Mouse (Mus musculus): ENCODE results near the gene Elmod3. TPM values are rescaled to one million over a fixed set of nuclear protein-coding genes. Genes with fewer than 3 reads are reported as not detected.
"Not testable (repeated sequence)": the region's sequence is repeated elsewhere in the genome, so short reads cannot be mapped to it uniquely, and the experiment has no call there.

The Elmod3 gene
- total RNA-seq, 2 experiments from 2014 or later = 6.1 to 6.8 TPM

DNA sequence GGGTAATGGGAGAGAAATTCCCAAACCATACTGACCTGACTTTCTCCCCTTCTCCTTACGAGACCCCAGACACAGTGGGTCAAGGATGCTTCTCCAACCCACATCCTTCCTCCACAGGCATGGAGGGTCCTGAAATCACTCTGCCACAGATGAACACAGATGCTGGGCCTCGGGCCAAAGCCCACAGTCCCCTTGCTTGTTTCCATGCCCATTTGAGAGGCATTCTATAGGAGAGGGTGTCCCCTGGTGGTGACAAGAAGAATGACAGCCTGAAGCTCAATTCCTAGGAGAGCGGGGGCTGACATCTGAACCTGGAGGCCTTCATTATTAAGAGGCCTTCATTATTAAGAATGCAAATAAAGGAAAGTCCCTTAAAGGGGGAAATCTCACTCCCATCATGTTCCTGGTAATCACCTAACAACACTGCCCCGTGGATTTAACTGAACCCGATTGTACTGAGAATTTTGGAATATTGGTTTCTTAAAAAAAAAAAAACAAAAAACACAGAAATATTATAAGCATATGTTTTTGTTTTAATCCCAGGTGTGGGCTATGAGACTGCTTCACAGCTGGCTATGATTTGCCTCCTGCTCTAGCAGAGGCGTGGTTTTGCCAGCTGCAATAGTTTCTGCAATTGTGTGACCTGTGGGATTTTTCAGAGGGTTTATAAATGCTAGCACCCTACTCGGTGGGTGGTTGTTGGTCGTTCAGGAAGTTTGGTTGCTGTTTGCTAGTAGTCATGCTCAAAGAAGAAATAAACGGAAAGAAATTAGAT is 64.0 kb downstream of the Elmod3 start:
- DNase-seq = peak; percentile 71

DNA sequence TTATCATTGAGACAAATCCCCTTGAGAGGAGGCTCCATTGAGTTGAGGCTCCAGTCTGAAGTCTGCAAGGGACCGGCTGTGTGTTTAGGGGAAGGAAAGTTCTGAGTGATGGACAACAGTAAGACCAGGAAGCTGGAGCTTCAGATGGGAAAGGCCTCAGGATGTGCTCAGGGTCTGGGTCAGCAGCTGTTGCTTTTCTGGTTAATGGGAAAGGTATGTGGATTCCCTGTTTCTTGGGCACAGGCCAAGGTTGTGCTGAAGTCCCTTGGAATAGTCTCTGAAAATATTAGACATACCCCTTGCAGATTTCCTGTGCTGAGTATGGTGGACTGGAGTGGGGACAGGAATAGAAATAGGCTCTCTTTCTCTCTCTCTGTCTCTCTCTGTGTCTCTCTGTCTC is 64.7 kb downstream of the Elmod3 start:
- DNase-seq = not testable (repeated sequence)

DNA sequence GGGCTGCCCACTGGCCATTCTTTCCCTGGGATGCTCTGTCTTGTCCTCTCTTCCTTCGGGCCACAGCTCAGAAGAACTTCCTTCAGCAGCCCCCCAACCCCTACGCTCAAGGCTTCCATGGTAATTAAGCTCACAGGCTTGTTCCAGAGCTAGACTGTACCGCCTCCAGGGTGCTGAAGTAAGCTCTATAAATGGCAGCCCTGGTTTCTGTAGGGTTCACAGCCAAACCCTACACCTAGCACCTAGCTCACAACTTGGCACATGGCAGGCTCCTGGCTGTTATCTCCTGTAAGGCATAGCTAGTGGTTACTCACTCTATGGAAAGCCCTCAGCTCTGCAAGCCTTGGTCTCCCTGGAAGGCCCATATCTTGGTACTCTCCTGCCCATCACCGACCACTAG is 65.6 kb downstream of the Elmod3 start:
- no peak for DNase-seq

DNA sequence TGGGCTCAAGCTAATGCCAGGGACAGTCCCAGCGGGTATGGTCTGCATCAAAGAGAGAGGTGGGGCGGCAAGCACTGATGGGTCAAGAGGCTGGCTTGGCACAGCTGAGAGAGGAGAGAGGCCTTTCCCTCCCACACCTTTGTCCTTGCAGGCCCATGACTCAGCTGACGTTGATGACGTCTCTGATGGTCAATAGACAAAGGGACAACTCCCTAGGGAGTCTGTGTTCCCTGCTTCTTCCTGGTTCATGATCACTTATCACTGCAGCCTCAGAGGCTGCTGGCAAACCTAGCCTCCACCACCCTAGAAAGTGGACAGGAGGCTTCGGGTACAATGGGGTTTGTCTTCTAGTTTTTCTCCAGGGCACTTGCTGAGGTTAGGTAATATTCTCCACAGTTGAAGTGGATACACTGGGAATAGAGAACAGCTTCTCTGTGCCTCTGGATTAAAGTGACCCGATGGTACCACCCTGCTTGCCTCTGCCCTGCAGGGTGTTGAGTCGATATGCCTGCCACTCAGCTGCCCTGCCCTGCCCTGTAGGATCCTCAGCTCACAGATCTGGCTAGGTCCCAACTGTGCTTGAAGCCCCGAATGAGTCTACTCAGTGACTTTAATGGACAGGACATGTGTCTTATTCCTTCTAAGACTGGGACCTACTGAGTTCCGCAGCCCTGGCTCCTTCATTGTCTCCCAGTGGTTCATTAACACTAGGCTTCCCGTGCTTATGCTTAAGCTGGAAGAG is 69.6 kb downstream of the Elmod3 start:
- DNase-seq = no peak

DNA sequence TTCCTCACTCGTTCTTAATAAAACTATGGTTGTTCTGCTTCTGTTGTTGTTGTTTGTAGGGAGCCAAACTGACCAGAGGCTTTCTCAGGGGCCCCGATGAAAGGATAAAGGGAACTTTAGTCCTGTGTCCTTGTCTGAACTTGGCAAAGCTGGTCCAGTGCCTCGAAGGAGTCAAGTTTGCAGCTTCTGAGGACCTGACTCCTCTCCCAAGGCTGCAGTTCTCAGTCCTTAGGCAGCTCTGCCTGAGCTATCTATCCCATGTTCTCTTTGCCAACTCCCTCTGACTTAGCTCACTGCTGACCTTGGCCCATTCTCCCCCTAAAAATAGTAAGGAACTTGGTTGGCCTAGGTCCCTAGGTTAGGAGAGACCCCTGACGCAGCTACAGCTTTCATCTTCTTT is 71.1 kb downstream of the Elmod3 start:
- no peak for DNase-seq

DNA sequence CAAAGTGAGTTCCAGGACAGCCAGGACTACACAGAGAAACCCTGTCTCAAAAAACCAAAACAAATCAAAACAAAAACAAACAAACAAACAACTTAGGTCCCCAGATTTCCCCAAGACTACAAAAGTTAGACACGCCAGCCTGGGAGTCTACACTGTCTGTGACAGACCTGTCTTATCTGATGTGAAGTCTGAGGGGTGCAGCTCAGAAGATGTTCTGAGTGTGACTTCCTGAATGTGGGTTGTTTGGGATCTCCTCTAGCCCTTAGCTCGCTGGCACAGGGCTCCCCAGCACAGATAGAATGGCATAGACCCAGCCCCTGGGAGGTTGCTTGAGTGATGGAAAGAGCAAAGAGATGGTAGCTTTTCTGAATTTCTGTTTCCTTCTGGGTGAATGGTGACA is 74.1 kb downstream of the Elmod3 start:
- DNase-seq = no peak

DNA sequence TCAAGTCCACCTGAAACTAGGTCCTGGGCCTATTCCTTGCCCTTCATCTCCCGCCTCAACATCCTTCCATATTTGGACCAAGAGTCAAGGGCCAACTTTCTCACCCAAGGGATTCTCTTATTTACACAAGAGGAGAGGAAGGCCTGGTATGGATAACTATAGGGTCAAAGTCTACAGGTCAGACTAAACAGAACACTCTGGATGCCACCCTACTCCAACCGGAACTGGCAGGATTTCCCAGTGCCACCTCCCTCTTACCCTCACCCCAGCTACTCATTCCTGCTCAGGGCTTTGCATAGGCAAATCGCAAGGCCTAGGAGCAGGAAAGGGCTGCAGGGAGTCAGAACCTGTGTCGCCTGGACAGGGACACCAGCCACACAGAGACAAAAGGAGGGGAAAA is 75.0 kb downstream of the Elmod3 start:
- no peak for DNase-seq

DNA sequence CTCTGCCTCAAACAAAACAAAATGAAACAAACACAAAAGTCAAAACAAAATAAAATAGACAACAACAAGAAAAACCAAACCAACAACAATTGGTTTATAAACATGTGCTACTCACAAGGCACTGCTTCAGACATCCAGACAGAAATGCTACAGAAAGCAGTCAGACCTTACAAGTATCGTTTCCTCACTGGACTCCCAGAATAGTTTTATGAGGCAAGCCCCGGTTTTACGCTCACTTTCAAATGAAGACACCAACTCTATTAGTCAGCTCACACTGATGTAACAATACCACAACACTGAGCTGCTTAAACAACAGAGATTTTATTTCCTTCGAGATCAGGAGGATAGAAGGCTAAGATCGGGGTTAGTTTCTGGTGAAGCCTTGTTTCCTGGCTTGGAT is 75.9 kb downstream of the Elmod3 start:
- DNase-seq = no peak

DNA sequence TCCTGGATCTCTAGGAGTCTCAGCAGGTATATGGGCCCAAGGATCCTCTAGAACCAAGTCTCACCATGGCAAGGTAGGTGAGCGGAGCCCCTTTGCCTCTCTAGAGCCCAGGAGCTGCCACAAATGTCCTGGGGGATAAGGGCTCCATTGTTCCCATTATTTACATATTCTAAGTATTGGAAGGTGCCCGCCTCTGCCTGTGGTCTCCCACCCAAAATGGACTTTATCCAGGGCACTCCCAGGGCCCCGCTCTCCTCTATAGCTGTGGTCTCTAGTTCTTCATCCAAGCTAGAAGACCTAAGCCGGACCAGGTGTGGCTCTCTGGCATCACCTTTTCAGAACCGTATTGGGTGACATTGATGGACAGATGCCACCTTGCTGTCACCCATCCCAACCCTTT is 76.6 kb downstream of the Elmod3 start, which contains the start of gene Sh2d6:
TSS of gene Sh2d6 (minus strand) at position 101 of the 400 bp plus-strand sequence.
- DNase-seq = no peak

DNA sequence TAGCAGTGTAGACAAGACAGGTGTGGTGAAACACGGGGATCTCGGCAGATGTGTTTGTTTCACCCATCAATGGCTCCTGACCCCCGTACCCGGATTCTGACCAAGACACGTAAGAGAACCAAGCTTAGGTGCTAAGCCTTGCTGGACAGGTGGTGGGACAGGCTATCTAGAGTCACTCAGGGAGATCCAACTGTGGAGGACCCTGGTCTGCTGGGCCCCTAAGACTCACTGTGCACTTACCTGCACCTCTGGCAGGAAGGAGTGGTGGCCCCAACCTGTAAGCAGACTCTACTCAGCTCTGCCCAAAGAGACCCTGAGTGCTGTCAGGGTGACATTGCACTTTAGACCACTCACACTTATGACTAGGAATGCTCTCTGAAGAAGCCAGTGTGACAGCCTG is 77.3 kb downstream of the Elmod3 start:
- no peak for DNase-seq

DNA sequence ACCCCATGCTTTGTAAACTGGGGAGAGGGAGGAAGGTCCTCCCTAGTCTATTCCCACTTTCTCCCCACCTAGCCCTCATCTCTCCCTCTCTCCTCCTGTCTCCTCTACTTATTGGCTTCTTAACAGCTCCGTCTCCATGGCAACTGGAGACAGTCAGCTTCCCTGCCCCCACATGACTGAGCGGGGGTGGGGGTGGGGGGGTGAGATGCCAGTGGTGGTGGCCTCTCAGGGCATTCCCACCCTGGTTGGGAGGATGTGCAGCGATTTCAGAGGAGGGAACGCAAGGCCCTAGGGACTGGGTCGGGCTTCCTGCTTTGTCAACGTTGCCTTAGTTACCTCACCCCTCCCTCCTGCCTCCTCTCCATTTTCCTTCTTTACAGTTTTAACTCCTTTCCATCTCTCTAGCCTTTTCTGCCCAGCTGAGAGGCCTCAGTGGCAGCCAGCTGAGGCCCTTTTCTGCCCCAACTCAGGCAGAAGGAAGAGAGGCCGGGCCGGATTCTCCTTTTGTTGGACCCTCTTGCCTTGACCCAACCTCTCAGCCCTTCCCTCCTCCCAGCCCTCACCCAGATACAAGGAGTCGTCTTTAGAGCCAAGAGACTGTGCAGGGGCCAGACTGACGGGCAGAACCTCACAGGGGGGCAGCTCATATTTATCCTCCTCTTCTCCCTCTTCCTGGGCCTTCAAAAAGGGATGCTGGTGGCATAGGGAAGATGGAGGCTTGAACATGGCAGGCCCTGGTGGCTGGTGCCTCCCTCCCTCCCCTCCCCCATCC is 78.1 kb downstream of the Elmod3 start:
- peak; percentile 42 for DNase-seq

DNA sequence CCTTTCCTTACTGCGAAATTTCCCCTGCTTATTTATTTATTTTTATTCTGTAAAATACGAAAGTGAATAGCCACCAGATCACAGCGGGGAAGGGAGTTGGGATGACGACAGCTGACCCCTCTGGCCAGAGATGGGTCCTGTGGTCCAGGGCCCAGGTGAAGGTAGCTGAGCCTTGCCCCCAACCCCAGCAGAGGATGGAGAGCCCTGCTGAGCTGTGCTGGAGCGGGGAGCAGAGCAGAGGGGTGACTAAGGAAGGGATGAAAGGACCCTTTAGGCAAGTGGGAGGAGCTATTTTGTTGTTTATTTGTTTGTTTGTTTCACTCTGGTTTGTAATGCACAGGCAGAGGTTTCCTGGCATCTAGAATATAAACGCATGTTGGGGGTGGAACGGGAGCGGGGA is 78.9 kb downstream of the Elmod3 start:
- no peak for DNase-seq

DNA sequence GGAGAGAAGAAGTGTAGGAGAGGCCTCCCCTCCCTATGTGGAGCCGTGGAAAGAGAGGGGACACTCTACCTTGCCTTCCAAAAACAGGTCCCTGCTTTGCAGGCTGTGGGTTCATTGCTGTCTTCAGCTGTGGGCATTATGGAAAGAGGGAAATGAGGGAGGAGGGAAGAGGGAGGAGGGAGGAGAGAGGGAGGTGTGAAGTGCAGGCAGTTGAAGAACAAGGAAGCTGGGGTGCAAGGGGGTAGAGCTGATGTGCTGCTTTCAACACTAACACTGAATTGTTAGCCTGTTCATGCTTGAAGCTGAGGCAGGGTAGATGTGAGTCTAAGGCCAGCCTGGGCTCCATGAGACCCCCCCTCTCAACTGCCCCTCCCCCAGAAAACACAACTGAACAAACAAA is 79.4 kb downstream of the Elmod3 start:
- no peak for DNase-seq

Other genes with a start within 250 kb of the Elmod3 start
- gene Tmem150a, start 243.0 kb downstream of the Elmod3 start, total RNA-seq (2021) = 10 to 100 TPM in 1 of 2 experiments, 1 to 10 TPM in 1; 8.0 to 14.0 TPM
- 10 to 100 TPM; 35.9 to 36.6 TPM for gene Rnf181, start 231.5 kb downstream of the Elmod3 start, total RNA-seq (2021)
- 10 to 100 TPM; 49.1 to 50.0 TPM for gene Vamp5, start 217.9 kb downstream of the Elmod3 start, total RNA-seq (2021)
- gene Vamp8, start 207.7 kb downstream of the Elmod3 start, total RNA-seq (2021) = 10 to 100 TPM; 60.9 to 64.7 TPM
- gene Ggcx, start 184.1 kb downstream of the Elmod3 start, total RNA-seq (2021) = 10 to 100 TPM; 15.1 to 21.9 TPM
- 100 to 1,000 TPM; 200 to 249 TPM for gene Mat2a, start 158.9 kb downstream of the Elmod3 start, total RNA-seq (2021)
- gene Sh2d6, start 76.7 kb downstream of the Elmod3 start, total RNA-seq (2021) = under 1 TPM; 0.54 to 0.79 TPM
- 10 to 100 TPM; 12.4 to 19.1 TPM for gene Capg, start 54.0 kb downstream of the Elmod3 start, total RNA-seq (2021)
- 10 to 100 TPM; 36.3 to 37.1 TPM for gene Retsat, start 62 bp upstream of the Elmod3 start, total RNA-seq (2021)
- gene Tgoln1, start 18.6 kb upstream of the Elmod3 start, total RNA-seq (2021) = 10 to 100 TPM; 22.8 to 25.2 TPM
- 10 to 100 TPM; 13.7 to 16.4 TPM for gene Tcf7l1, start 190.8 kb upstream of the Elmod3 start, total RNA-seq (2021)

All from gastrocnemius, postnatal 10 days (tissue).